Mouse (Mus musculus): ENCODE results near the gene Galnt16.

GRCm38 (mm10) chr12:80538311-80538710 is 20.2 kb downstream of the Galnt16 start:
- TF ChIP-seq CTCF (IDR thresholded peaks at IDR 0.05) = no peak
- TF ChIP-seq EP300 (IDR thresholded peaks at IDR 0.05; ENCODE audit: insufficient read depth, low read depth, low read length) = no peak

Measured in heart, adult 2 months (tissue).